Mouse (Mus musculus): ENCODE measurements around the gene Evx2. TPM values are rescaled to one million over a fixed set of nuclear protein-coding genes. Genes with fewer than 3 reads are reported as not detected.

Evx2 gene
- total and polyA plus RNA-seq, 2 experiments from 2014 or later, result not detected

DNA sequence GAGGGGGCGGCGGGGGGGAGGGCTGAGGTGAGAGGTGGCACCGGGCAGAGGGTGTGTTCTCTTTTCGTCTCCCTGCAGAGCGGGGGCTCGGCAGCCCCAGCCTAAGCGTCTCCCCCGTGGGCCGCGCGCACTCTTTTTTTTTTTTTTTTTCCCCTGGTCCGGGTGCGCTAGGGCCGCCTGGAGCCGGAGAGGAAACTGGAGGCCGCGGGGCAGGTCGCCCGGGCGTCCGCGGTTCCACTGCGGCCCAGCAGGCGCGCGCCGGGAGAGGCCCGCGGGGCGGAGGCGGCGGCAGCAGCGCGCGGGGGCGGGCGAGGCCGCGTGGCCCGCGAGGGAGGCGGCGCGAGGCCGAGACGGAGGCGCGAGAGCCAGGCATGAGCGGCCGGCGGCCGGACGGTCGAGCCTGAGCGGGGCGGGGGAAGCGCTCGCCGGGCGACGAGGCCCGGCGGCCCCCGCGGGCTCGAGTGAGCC, 45.7 kb upstream of the Evx2 start:
- ATAC-seq (ENCODE audit: insufficient read depth, low read depth) (peak; percentile 12; the same call in 1 of the 2 replicates), DNase-seq (ENCODE audit: low spot score) (no peak)
- Histone ChIP-seq H3K4me2 (ENCODE audit: low read depth, low read length) (peak overlapping the region; percentile 72), H3K4me1 (ENCODE audit: control insufficient read depth, insufficient read depth) (no peaks in the 10 kb centered on the region), H3K27me3 (ENCODE audit: control insufficient read depth, insufficient read depth, low read length) (peaks cover 98% of the 10 kb centered on the region), H3K9me3 (replicated peaks; ENCODE audit: control insufficient read depth, low read length) (no peaks in the 10 kb centered on the region), H3K27ac (ENCODE audit: low read depth) (peak overlapping the region; percentile 7; the same call in 1 of the 2 replicates), H3K36me3 (replicated peaks; ENCODE audit: control insufficient read depth, insufficient read depth, low read length) (no peaks in the 10 kb centered on the region), H3K4me3 (ENCODE audit: low read depth, low read length) (peak overlapping the region; percentile 52), H3K9ac (replicated peaks; ENCODE audit: low read depth, low read length) (peak overlapping the region; percentile 39; the same call in 1 of the 2 replicates)
- under 1% methylated on average over 51 of the region's 66 CpGs for WGBS
- TF ChIP-seq CTCF (IDR thresholded peaks at IDR 0.05; ENCODE audit: low read depth), result no peak
- TF ChIP-seq EP300 (IDR thresholded peaks at IDR 0.05; ENCODE audit: low read depth), result no peak

- no peak for ATAC-seq (ENCODE audit: insufficient read depth, low read depth)
- Histone ChIP-seq H3K27me3 (ENCODE audit: control insufficient read depth, insufficient read depth, low read length) (peaks cover 98% of the 10 kb centered on the region), H3K4me1 (ENCODE audit: control insufficient read depth, insufficient read depth) (no peaks in the 10 kb centered on the region), H3K4me2 (ENCODE audit: low read depth, low read length) (peak within 1 kb of the TSS; percentile 72), H3K9me3 (replicated peaks; ENCODE audit: control insufficient read depth, low read length) (no peaks in the 10 kb centered on the region), H3K36me3 (replicated peaks; ENCODE audit: control insufficient read depth, insufficient read depth, low read length) (no peaks in the 10 kb centered on the region), H3K4me3 (ENCODE audit: low read depth, low read length) (peak within 1 kb of the TSS; percentile 52), H3K27ac (ENCODE audit: low read depth) (peak within 1 kb of the TSS; percentile 7; the same call in 1 of the 2 replicates), H3K9ac (replicated peaks; ENCODE audit: low read depth, low read length) (peak within 1 kb of the TSS; percentile 39; the same call in 1 of the 2 replicates)
- DNase-seq (ENCODE audit: low spot score), result no peak
- under 1% methylated on average over 42 of the region's 52 CpGs for WGBS
- no peak for TF ChIP-seq CTCF (IDR thresholded peaks at IDR 0.05; ENCODE audit: low read depth)
- no peak for TF ChIP-seq EP300 (IDR thresholded peaks at IDR 0.05; ENCODE audit: low read depth)
These were observed 45.1 kb upstream of the Evx2 start, which contains the start of gene Hoxd8 for GRCm38 (mm10) chr2:74704393-74704998. Gene Hoxd8 (plus strand): TSS chr2:74704615.

- ATAC-seq (ENCODE audit: insufficient read depth, low read depth) (no peak), DNase-seq (ENCODE audit: low spot score) (no peak)
- Histone ChIP-seq H3K27ac (ENCODE audit: low read depth) (no peak overlapping the region), H3K4me3 (ENCODE audit: low read depth, low read length) (0 out of 2 replicates have a peak overlapping the region, but pooled peaks have one; percentile 52), H3K4me2 (ENCODE audit: low read depth, low read length) (no peak overlapping the region), H3K9ac (replicated peaks; ENCODE audit: low read depth, low read length) (no peak overlapping the region), H3K4me1 (ENCODE audit: control insufficient read depth, insufficient read depth) (no peaks in the 10 kb centered on the region), H3K36me3 (replicated peaks; ENCODE audit: control insufficient read depth, insufficient read depth, low read length) (no peaks in the 10 kb centered on the region), H3K27me3 (ENCODE audit: control insufficient read depth, insufficient read depth, low read length) (peaks cover 98% of the 10 kb centered on the region), H3K9me3 (replicated peaks; ENCODE audit: control insufficient read depth, low read length) (no peaks in the 10 kb centered on the region)
- TF ChIP-seq CTCF (IDR thresholded peaks at IDR 0.05; ENCODE audit: low read depth), result no peak
- no peak for TF ChIP-seq EP300 (IDR thresholded peaks at IDR 0.05; ENCODE audit: low read depth)
- 3% methylated on average over 26 of the region's 26 CpGs for WGBS
These were observed 44.5 kb upstream of the Evx2 start for GRCm38 (mm10) chr2:74703720-74704392.

DNA sequence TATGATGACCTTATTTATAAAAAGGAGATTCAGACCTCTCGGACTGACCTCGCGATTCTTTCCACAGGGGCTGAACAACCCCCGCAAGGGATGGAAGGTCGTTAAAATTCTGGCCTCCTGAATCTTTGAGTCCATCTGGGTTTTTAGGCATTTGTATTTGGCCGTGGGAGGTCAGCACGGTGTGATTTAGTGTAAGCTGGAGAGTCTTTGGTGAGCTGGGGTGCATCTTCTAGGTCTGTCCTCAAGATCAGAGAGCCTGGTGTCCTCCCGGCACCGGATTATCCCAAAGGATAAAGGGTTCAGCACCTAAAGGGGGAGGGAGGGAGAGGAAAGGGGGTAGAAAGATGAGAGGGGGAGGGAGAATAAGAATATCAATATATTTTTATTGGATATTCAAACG, 44.0 kb upstream of the Evx2 start:
- H3K36me3 ChIP-seq (replicated peaks; ENCODE audit: control insufficient read depth, insufficient read depth, low read length), result no peaks in the 10 kb centered on the region
- 13% methylated on average over 10 of the region's 10 CpGs for WGBS
- no peak overlapping the region for H3K9ac ChIP-seq (replicated peaks; ENCODE audit: low read depth, low read length)
- DNase-seq (ENCODE audit: low spot score), result no peak
- ATAC-seq (ENCODE audit: insufficient read depth, low read depth), result no peak
- TF ChIP-seq EP300 (IDR thresholded peaks at IDR 0.05; ENCODE audit: low read depth) (no peak), CTCF (IDR thresholded peaks at IDR 0.05; ENCODE audit: low read depth) (no peak)
- no peaks in the 10 kb centered on the region for H3K9me3 ChIP-seq (replicated peaks; ENCODE audit: control insufficient read depth, low read length)
- H3K4me1 ChIP-seq (ENCODE audit: control insufficient read depth, insufficient read depth), result no peaks in the 10 kb centered on the region
- no peak overlapping the region for H3K4me2 ChIP-seq (ENCODE audit: low read depth, low read length)
- H3K27ac ChIP-seq (ENCODE audit: low read depth), result no peak overlapping the region
- peaks cover 98% of the 10 kb centered on the region for H3K27me3 ChIP-seq (ENCODE audit: control insufficient read depth, insufficient read depth, low read length)
- no peak overlapping the region for H3K4me3 ChIP-seq (ENCODE audit: low read depth, low read length)

- no peak overlapping the region for H3K27ac ChIP-seq (ENCODE audit: low read depth)
- WGBS, result 23% methylated on average over 6 of the region's 6 CpGs
These were observed 43.5 kb upstream of the Evx2 start for GRCm38 (mm10) chr2:74702820-74703219.

More at GRCm38 (mm10) chr2:74702820-74703219, 43.5 kb upstream of the Evx2 start:
- no peak for DNase-seq (ENCODE audit: low spot score)
- Histone ChIP-seq H3K9ac (replicated peaks; ENCODE audit: low read depth, low read length) (no peak overlapping the region), H3K9me3 (replicated peaks; ENCODE audit: control insufficient read depth, low read length) (no peaks in the 10 kb centered on the region), H3K4me2 (ENCODE audit: low read depth, low read length) (no peak overlapping the region), H3K4me3 (ENCODE audit: low read depth, low read length) (no peak overlapping the region), H3K36me3 (replicated peaks; ENCODE audit: control insufficient read depth, insufficient read depth, low read length) (no peaks in the 10 kb centered on the region), H3K27me3 (ENCODE audit: control insufficient read depth, insufficient read depth, low read length) (peaks cover 98% of the 10 kb centered on the region), H3K4me1 (ENCODE audit: control insufficient read depth, insufficient read depth) (no peaks in the 10 kb centered on the region)
- no peak for ATAC-seq (ENCODE audit: insufficient read depth, low read depth)
- TF ChIP-seq EP300 (IDR thresholded peaks at IDR 0.05; ENCODE audit: low read depth) (no peak), CTCF (IDR thresholded peaks at IDR 0.05; ENCODE audit: low read depth) (no peak)
